Mouse (Mus musculus): ENCODE measurements around the gene Kdm4d. TPM values are rescaled to one million over a fixed set of nuclear protein-coding genes. Genes with fewer than 3 reads are reported as not detected.
"Not testable (repeated sequence)": the region's sequence is repeated elsewhere in the genome, so short reads cannot be mapped to it uniquely, and the experiment has no call there.

Gene Kdm4d
- polyA plus RNA-seq, 1 experiment from 2014 or later = 0.34 TPM

DNA sequence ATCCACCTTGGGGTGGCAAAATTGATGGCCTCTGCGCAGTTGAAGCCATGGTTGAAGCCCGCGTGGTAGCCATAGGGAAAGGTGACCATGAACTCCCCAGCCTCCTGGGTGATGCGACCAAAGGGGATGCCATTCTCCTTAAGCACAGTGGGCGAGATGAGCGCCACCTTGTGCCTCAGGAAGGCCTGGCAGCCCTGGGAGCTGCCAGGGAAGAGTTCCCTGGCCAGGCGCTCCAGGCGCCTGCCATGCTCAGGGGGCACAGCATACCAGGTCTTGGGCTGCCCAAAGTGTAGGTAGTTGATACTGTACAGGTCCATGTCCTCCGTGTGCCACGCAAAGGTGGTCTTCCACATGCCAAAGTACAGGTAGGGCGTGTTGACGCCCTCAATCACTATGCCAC lies 36.6 kb downstream of the Kdm4d start:
- ATAC-seq (replicated peaks; ENCODE audit: low FRiP score, low TSS enrichment, low read depth); H3K36me3 ChIP-seq (ENCODE audit: control insufficient read depth, insufficient read depth, low read length); H3K9ac ChIP-seq (ENCODE audit: low read length); H3K27ac ChIP-seq (ENCODE audit: low read depth); H3K4me2 ChIP-seq (ENCODE audit: low read length); H3K4me3 ChIP-seq (ENCODE audit: low read depth, low read length); H3K9me3 ChIP-seq (ENCODE audit: control insufficient read depth, low read length); DNase-seq (ENCODE audit: low spot score); H3K27me3 ChIP-seq (replicated peaks; ENCODE audit: control insufficient read depth, insufficient read depth, low read length); H3K4me1 ChIP-seq (replicated peaks; ENCODE audit: control insufficient read depth, insufficient read depth, low read length): not testable (repeated sequence)
- 74% methylated on average over 12 of the region's 12 CpGs for WGBS

DNA sequence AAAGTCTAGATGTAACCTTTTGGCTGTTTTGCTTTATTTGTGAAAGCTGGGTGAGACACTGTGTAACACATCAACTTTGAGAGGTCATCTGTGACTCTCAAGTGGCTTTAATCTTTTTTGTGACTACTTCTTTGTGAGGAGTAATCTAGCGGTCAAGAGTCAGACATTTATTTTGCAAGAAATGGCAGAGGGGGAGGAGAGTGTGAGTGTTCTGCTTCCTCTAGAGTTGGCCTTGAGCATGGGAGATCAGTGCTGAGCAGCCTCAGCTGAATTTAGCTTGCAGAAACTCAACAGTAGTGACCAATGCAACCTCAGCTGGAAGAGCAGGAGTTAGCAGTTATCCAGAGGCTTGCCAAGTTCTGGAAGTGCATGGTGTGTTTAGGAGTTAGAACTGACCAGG lies 37.7 kb downstream of the Kdm4d start:
- ATAC-seq (replicated peaks; ENCODE audit: low FRiP score, low TSS enrichment, low read depth); DNase-seq (ENCODE audit: low spot score); H3K27ac ChIP-seq (ENCODE audit: low read depth); H3K27me3 ChIP-seq (replicated peaks; ENCODE audit: control insufficient read depth, insufficient read depth, low read length); H3K4me3 ChIP-seq (ENCODE audit: low read depth, low read length); H3K9ac ChIP-seq (ENCODE audit: low read length); H3K36me3 ChIP-seq (ENCODE audit: control insufficient read depth, insufficient read depth, low read length); H3K9me3 ChIP-seq (ENCODE audit: control insufficient read depth, low read length); H3K4me2 ChIP-seq (ENCODE audit: low read length); H3K4me1 ChIP-seq (replicated peaks; ENCODE audit: control insufficient read depth, insufficient read depth, low read length): not testable (repeated sequence)
- WGBS = 100% methylated on average over 1 of the region's 1 CpGs

DNA sequence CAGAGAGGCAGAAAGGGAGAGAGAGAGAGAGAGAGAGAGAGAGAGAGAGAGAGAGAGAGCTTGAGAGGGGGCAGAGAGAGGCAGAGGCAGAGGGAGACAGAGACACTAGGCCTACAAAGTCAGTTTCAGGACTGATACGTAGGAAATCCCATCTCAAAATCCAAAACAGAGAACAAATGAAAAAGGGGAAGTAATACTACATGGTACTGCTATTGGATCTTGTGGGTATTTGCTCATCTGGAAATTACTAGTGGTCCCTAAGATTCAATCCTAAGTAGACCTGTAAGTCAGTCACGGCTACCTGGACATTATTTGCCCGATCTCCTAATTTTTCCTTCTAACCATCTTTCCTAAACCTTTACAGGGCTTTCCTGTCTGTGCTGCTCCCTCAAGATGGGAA lies 44.0 kb downstream of the Kdm4d start:
- H3K27me3 ChIP-seq (replicated peaks; ENCODE audit: control insufficient read depth, insufficient read depth, low read length) = no peaks in the 10 kb centered on the region
- no peaks in the 10 kb centered on the region for H3K36me3 ChIP-seq (ENCODE audit: control insufficient read depth, insufficient read depth, low read length)
- no peak overlapping the region for H3K9ac ChIP-seq (ENCODE audit: low read length)
- H3K27ac ChIP-seq (ENCODE audit: low read depth) = no peak overlapping the region
- no peak overlapping the region for H3K4me2 ChIP-seq (ENCODE audit: low read length)
- H3K4me3 ChIP-seq (ENCODE audit: low read depth, low read length) = no peak overlapping the region
- no peak for DNase-seq (ENCODE audit: low spot score)
- no peak for ATAC-seq (replicated peaks; ENCODE audit: low FRiP score, low TSS enrichment, low read depth)
- 94% methylated on average over 3 of the region's 3 CpGs for WGBS
- no peaks in the 10 kb centered on the region for H3K4me1 ChIP-seq (replicated peaks; ENCODE audit: control insufficient read depth, insufficient read depth, low read length)
- H3K9me3 ChIP-seq (ENCODE audit: control insufficient read depth, low read length) = no peaks in the 10 kb centered on the region

DNA sequence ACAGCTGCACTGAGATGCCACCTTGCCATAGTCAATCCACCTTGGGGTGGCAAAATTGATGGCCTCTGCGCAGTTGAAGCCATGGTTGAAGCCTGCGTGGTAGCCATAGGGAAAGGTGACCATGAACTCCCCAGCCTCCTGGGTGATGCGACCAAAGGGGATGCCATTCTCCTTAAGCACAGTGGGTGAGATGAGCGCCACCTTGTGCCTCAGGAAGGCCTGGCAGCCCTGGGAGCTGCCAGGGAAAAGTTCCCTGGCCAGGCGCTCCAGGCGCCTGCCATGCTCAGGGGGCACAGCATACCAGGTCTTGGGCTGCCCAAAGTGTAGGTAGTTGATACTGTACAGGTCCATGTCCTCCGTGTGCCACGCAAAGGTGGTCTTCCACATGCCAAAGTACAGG lies 49.2 kb downstream of the Kdm4d start:
- not testable (repeated sequence) for H3K27me3 ChIP-seq (replicated peaks; ENCODE audit: control insufficient read depth, insufficient read depth, low read length); H3K9ac ChIP-seq (ENCODE audit: low read length); H3K36me3 ChIP-seq (ENCODE audit: control insufficient read depth, insufficient read depth, low read length); H3K4me2 ChIP-seq (ENCODE audit: low read length); DNase-seq (ENCODE audit: low spot score); H3K27ac ChIP-seq (ENCODE audit: low read depth); ATAC-seq (replicated peaks; ENCODE audit: low FRiP score, low TSS enrichment, low read depth); H3K9me3 ChIP-seq (ENCODE audit: control insufficient read depth, low read length); H3K4me3 ChIP-seq (ENCODE audit: low read depth, low read length); H3K4me1 ChIP-seq (replicated peaks; ENCODE audit: control insufficient read depth, insufficient read depth, low read length)
- WGBS = 65% methylated on average over 8 of the region's 8 CpGs

DNA sequence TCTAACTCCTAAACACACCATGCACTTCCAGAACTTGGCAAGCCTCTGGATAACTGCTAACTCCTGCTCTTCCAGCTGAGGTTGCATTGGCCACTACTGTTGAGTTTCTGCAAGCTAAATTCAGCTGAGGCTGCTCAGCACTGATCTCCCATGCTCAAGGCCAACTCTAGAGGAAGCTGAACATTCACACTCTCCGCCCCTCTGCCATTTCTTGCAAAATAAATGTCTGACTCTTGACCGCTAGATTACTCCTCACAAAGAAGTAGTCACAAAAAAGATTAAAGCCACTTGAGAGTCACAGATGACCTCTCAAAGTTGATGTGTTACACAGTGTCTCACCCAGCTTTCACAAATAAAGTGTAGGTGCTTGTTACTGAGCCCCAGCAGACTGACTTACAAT lies 53.2 kb downstream of the Kdm4d start:
- H3K9ac ChIP-seq (ENCODE audit: low read length); H3K27me3 ChIP-seq (replicated peaks; ENCODE audit: control insufficient read depth, insufficient read depth, low read length); H3K4me1 ChIP-seq (replicated peaks; ENCODE audit: control insufficient read depth, insufficient read depth, low read length); H3K4me2 ChIP-seq (ENCODE audit: low read length); H3K27ac ChIP-seq (ENCODE audit: low read depth); ATAC-seq (replicated peaks; ENCODE audit: low FRiP score, low TSS enrichment, low read depth); DNase-seq (ENCODE audit: low spot score); H3K9me3 ChIP-seq (ENCODE audit: control insufficient read depth, low read length); H3K4me3 ChIP-seq (ENCODE audit: low read depth, low read length); H3K36me3 ChIP-seq (ENCODE audit: control insufficient read depth, insufficient read depth, low read length): not testable (repeated sequence)
- WGBS = 84% methylated on average over 2 of the region's 2 CpGs

DNA sequence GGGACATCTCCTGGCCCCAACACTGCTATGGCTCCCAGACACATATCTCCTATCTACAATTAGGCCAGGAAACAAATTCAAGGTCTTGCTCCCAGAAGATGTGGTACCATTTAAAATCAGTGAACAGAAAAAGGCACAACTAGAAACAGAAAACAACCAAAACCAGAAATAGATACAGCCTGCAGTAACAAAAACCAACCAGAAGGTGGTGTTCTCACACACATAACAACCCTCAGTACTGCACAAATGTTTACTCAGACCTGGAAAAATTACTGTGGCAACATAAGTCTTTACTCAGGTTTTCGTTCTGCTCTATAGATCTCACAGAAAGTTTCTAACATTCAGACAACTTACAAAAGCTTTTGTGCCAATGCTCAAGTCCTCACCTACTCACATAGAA lies 59.9 kb downstream of the Kdm4d start:
- Histone ChIP-seq H3K27ac (ENCODE audit: low read depth) (no peak overlapping the region), H3K9ac (ENCODE audit: low read length) (no peak overlapping the region), H3K9me3 (ENCODE audit: control insufficient read depth, low read length) (0 out of 2 replicates have a peak, but pooled peaks cover 6% of the 10 kb centered on the region), H3K4me1 (replicated peaks; ENCODE audit: control insufficient read depth, insufficient read depth, low read length) (no peaks in the 10 kb centered on the region), H3K27me3 (replicated peaks; ENCODE audit: control insufficient read depth, insufficient read depth, low read length) (no peaks in the 10 kb centered on the region), H3K36me3 (ENCODE audit: control insufficient read depth, insufficient read depth, low read length) (no peaks in the 10 kb centered on the region), H3K4me3 (ENCODE audit: low read depth, low read length) (no peak overlapping the region), H3K4me2 (ENCODE audit: low read length) (no peak overlapping the region)
- DNase-seq (ENCODE audit: low spot score) (no peak), ATAC-seq (replicated peaks; ENCODE audit: low FRiP score, low TSS enrichment, low read depth) (no peak)
- 86% methylated on average over 1 of the region's 1 CpGs for WGBS

DNA sequence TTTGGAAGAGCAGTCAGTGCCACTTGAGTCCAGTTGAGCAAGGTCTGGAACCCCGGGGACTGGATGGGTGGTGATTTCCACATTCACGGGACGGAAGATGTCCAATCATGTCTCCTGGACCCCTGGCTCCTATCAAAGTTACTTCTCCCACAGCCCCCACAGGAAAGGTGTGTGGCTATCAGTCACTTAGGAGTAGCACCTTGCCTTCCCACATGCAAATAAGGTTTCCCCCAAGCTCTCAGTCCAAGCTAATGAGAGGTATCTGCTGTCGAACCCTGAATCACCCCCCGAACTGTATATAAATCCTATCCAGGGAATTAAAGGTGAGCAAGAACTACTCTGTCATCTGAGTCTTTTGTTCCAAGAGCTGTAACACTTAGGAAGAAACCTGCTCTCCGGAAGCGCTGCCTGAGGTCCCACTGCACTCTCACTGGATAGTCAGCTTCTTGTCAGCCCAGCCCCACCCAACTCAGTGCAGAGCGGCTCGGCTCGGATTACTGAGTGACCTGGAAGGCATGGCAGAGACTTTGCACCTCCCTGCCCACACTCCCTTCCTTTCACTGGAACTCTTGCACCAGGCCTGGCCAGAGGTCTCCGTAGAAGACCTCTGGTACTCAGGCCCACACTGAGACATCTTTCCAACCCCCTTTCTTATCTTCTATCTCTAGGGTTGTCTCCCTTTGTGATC lies 66.9 kb downstream of the Kdm4d start:
- DNase-seq (ENCODE audit: low spot score) (peak; percentile 54), ATAC-seq (replicated peaks; ENCODE audit: low FRiP score, low TSS enrichment, low read depth) (peak; percentile 83)
- Histone ChIP-seq H3K27me3 (replicated peaks; ENCODE audit: control insufficient read depth, insufficient read depth, low read length) (no peaks in the 10 kb centered on the region), H3K36me3 (ENCODE audit: control insufficient read depth, insufficient read depth, low read length) (no peaks in the 10 kb centered on the region), H3K4me2 (ENCODE audit: low read length) (no peak overlapping the region), H3K9me3 (ENCODE audit: control insufficient read depth, low read length) (0 out of 2 replicates have a peak, but pooled peaks cover 6% of the 10 kb centered on the region), H3K27ac (ENCODE audit: low read depth) (no peak overlapping the region), H3K9ac (ENCODE audit: low read length) (no peak overlapping the region), H3K4me1 (replicated peaks; ENCODE audit: control insufficient read depth, insufficient read depth, low read length) (no peaks in the 10 kb centered on the region), H3K4me3 (ENCODE audit: low read depth, low read length) (no peak overlapping the region)
- WGBS = 48% methylated on average over 11 of the region's 11 CpGs

Other genes starting within 250 kb of the Kdm4d start
- gene Sesn3, start 225.4 kb downstream of the Kdm4d start, polyA plus RNA-seq (2014; fragmentation: Nextera tagmentation; extraction: Ambion mirVana) = 29.9 and 30.5 TPM in 2 replicates
- 26.8 and 30.5 TPM in 2 replicates for gene Endod1, start 119.0 kb downstream of the Kdm4d start, polyA plus RNA-seq (2014; fragmentation: Nextera tagmentation; extraction: Ambion mirVana)
- 150 and 152 TPM in 2 replicates for gene Cwc15, start 135 bp upstream of the Kdm4d start, polyA plus RNA-seq (2014; fragmentation: Nextera tagmentation; extraction: Ambion mirVana)
- gene Amotl1, start 144.6 kb upstream of the Kdm4d start, polyA plus RNA-seq (2014; fragmentation: Nextera tagmentation; extraction: Ambion mirVana) = 22.4 and 23.6 TPM in 2 replicates
- 0.13 and 0.49 TPM in 2 replicates for gene Piwil4, start 240.3 kb upstream of the Kdm4d start, polyA plus RNA-seq (2014; fragmentation: Nextera tagmentation; extraction: Ambion mirVana)

Measured in intestine, embryonic 14.5 days (tissue).